Mouse (Mus musculus): ENCODE data around the gene Cryba4. TPM values are rescaled to one million over a fixed set of nuclear protein-coding genes. Genes with fewer than 3 reads are reported as not detected.

Cryba4 gene
- polyA plus RNA-seq, 1 experiment: 0.39 TPM

- no peak for TF ChIP-seq GATA1 (IDR thresholded peaks at IDR 0.05; ENCODE audit: low read length)
Measured at GRCm38 (mm10) chr5:112289819-112290535, 37.7 kb upstream of the Cryba4 start.

GRCm38 (mm10) chr5:112289236-112289635 is 36.9 kb upstream of the Cryba4 start:
- TF ChIP-seq GATA1 (IDR thresholded peaks at IDR 0.05; ENCODE audit: low read length): no peak

GRCm38 (mm10) chr5:112288193-112289141 is 36.1 kb upstream of the Cryba4 start:
- TF ChIP-seq GATA1 (IDR thresholded peaks at IDR 0.05; ENCODE audit: low read length): no peak

GRCm38 (mm10) chr5:112287652-112288051 is 35.3 kb upstream of the Cryba4 start:
- no peak for TF ChIP-seq GATA1 (IDR thresholded peaks at IDR 0.05; ENCODE audit: low read length)

- no peak for TF ChIP-seq GATA1 (IDR thresholded peaks at IDR 0.05; ENCODE audit: low read length)
Measured at GRCm38 (mm10) chr5:112286984-112287641, 34.8 kb upstream of the Cryba4 start.

- no peak for TF ChIP-seq GATA1 (IDR thresholded peaks at IDR 0.05; ENCODE audit: low read length)
Measured at GRCm38 (mm10) chr5:112286608-112286983, 34.3 kb upstream of the Cryba4 start.

- TF ChIP-seq GATA1 (IDR thresholded peaks at IDR 0.05; ENCODE audit: low read length): no peak
Measured at GRCm38 (mm10) chr5:112285548-112286085, 33.3 kb upstream of the Cryba4 start.

- no peak for TF ChIP-seq GATA1 (IDR thresholded peaks at IDR 0.05; ENCODE audit: low read length)
Measured at GRCm38 (mm10) chr5:112284203-112284582, 31.9 kb upstream of the Cryba4 start.

- no peak for TF ChIP-seq GATA1 (IDR thresholded peaks at IDR 0.05; ENCODE audit: low read length)
Measured at GRCm38 (mm10) chr5:112283543-112284202, 31.4 kb upstream of the Cryba4 start.

GRCm38 (mm10) chr5:112282780-112283482 is 30.6 kb upstream of the Cryba4 start:
- no peak for TF ChIP-seq GATA1 (IDR thresholded peaks at IDR 0.05; ENCODE audit: low read length)

GRCm38 (mm10) chr5:112282123-112282779 is 29.9 kb upstream of the Cryba4 start:
- no peak for TF ChIP-seq GATA1 (IDR thresholded peaks at IDR 0.05; ENCODE audit: low read length)

- TF ChIP-seq GATA1 (IDR thresholded peaks at IDR 0.05; ENCODE audit: low read length): no peak
Measured at GRCm38 (mm10) chr5:112281676-112282075, 29.4 kb upstream of the Cryba4 start.

- no peak for TF ChIP-seq GATA1 (IDR thresholded peaks at IDR 0.05; ENCODE audit: low read length)
Measured at GRCm38 (mm10) chr5:112280863-112281660, 28.7 kb upstream of the Cryba4 start.
